In genomic region chr7:109541609-109542363, GRCm38 (mm10) we compare ENCODE assay signal across 12 mouse cellular contexts. TPM values are rescaled to one million over a fixed set of nuclear protein-coding genes. Genes with fewer than 3 reads are reported as not detected.
DNase-seq lines count a peak whose midpoint lies in the region; ATAC-seq and TF ChIP-seq lines count a peak whose summit lies in the region.
"Had no signal": no experiment of that assay in that cellular context is flagged by ENCODE, and none has a peak within 500 bp of the region (broad histone marks: within the 10 kb centered on the region; RNA-seq: fewer than 3 reads in every experiment).

No protein-coding gene starts in this region.

- H3K4me3 ChIP-seq in heart, embryonic 15.5 days, result no peak overlapping the region
- H3K4me3 ChIP-seq in lung, embryonic 14.5 days (ENCODE audit: low read depth, low read length), result no peak overlapping the region
- no peak overlapping the region for H3K4me3 ChIP-seq in stomach, embryonic 15.5 days (replicated peaks)

- WGBS in heart, embryonic 15.5 days, result 69% methylated on average over 10 of the region's 10 CpGs
- WGBS in lung, embryonic 14.5 days, result 76% methylated on average over 10 of the region's 10 CpGs
- WGBS in stomach, embryonic 15.5 days, result 83% methylated on average over 10 of the region's 10 CpGs

- H3K4me1 ChIP-seq in heart, embryonic 15.5 days (replicated peaks), result peaks cover 22% of the 10 kb centered on the region
- H3K4me1 ChIP-seq in lung, embryonic 14.5 days (ENCODE audit: insufficient read depth), result 0 out of 2 replicates have a peak, but pooled peaks cover 5% of the 10 kb centered on the region
- H3K4me1 ChIP-seq in stomach, embryonic 15.5 days, result peaks cover 2% of the 10 kb centered on the region; the same call in 1 of the 2 replicates

- H3K27me3 ChIP-seq in heart, embryonic 15.5 days, result no peaks in the 10 kb centered on the region
- no peaks in the 10 kb centered on the region for H3K27me3 ChIP-seq in lung, embryonic 14.5 days (ENCODE audit: insufficient read depth, low read length)
- H3K27me3 ChIP-seq in stomach, embryonic 15.5 days (replicated peaks), result no peaks in the 10 kb centered on the region
- H3K27me3 ChIP-seq: CH12.LX had no signal

- no peak overlapping the region for H3K4me2 ChIP-seq in heart, embryonic 15.5 days
- H3K4me2 ChIP-seq in lung, embryonic 14.5 days, result no peak overlapping the region
- no peak overlapping the region for H3K4me2 ChIP-seq in stomach, embryonic 15.5 days

- intact Hi-C loops in heart, postnatal 36 days (cut with DNase I), result no loop called here

- 0 out of 2 replicates have a peak, but pooled peaks have one; percentile 9 for ATAC-seq in heart, embryonic 15.5 days (replicated peaks; ENCODE audit: insufficient number of reproducible peaks, insufficient read depth, low FRiP score, low read depth)
- no peak for ATAC-seq in lung, embryonic 14.5 days (ENCODE audit: insufficient read depth)
- no peak for ATAC-seq in stomach, embryonic 15.5 days (ENCODE audit: insufficient read depth, low FRiP score, low read depth)
- ATAC-seq: forebrain, postnatal 0 days had no signal

- peak overlapping the region; percentile 51 for H3K27ac ChIP-seq in heart, embryonic 15.5 days
- H3K27ac ChIP-seq in lung, embryonic 14.5 days (ENCODE audit: low read depth), result peak overlapping the region; percentile 36; the same call in 1 of the 2 replicates
- peak overlapping the region; percentile 28; the same call in 1 of the 2 replicates for H3K27ac ChIP-seq in stomach, embryonic 15.5 days

- H3K9ac ChIP-seq in heart, embryonic 15.5 days, result no peak overlapping the region
- no peak overlapping the region for H3K9ac ChIP-seq in lung, embryonic 14.5 days
- H3K9ac ChIP-seq in stomach, embryonic 15.5 days, result no peak overlapping the region
- H3K9ac ChIP-seq: forebrain, postnatal 0 days had no signal

- TF ChIP-seq CTCF in lung, embryonic 14.5 days (IDR thresholded peaks at IDR 0.05; ENCODE audit: low read depth), result no peak

- peaks cover 33% of the 10 kb centered on the region for H3K36me3 ChIP-seq in heart, embryonic 15.5 days
- peaks cover 70% of the 10 kb centered on the region for H3K36me3 ChIP-seq in lung, embryonic 14.5 days (ENCODE audit: insufficient read depth)
- H3K36me3 ChIP-seq in stomach, embryonic 15.5 days, result peaks cover 46% of the 10 kb centered on the region

- no peaks in the 10 kb centered on the region for H3K9me3 ChIP-seq in heart, embryonic 15.5 days (replicated peaks)
- no peaks in the 10 kb centered on the region for H3K9me3 ChIP-seq in lung, embryonic 14.5 days (ENCODE audit: low read depth, low read length)
- H3K9me3 ChIP-seq in stomach, embryonic 15.5 days, result no peaks in the 10 kb centered on the region

- no peak for DNase-seq in heart, postnatal 36 days
- DNase-seq in lung, embryonic 14.5 days, result peak; percentile 46
- DNase-seq in lung, postnatal 14 days, result no peak
- peak; percentile 26 for DNase-seq in heart, postnatal 4 days
- DNase-seq in embryo, embryonic 9.5 days (ENCODE audit: extremely low spot score), result no peak
- DNase-seq: adrenal gland, postnatal 10 days; forebrain, postnatal 0 days; kidney, adult 8-10 months; spleen, adult 18-20 months had no signal

RNA-seq across cellular contexts. Expression of gene Rpl27a, which starts 22.8 kb away (rescaled TPM):
- 70.7 and 72.1 TPM in 2 replicates for polyA plus RNA-seq in heart, embryonic 15.5 days (2015; fragmentation: Nextera tagmentation; extraction: Ambion mirVana)
- 10 to 100 TPM; 95.0 to 97.5 TPM for total RNA-seq in heart, postnatal 36 days (2021)
- polyA plus RNA-seq in lung, embryonic 14.5 days (2014; fragmentation: Nextera tagmentation; extraction: Ambion mirVana), result 157 and 166 TPM in 2 replicates
- 100 to 1,000 TPM; 152 to 160 TPM for total RNA-seq in heart, postnatal 4 days (2021)
- 130 and 138 TPM in 2 replicates for polyA plus RNA-seq in stomach, embryonic 15.5 days (2015; fragmentation: Nextera tagmentation; extraction: Ambion mirVana)

RNA-seq across cellular contexts. Expression of gene Trim66, which starts 33.9 kb away (rescaled TPM):
- 0.01 TPM in 1 of 2 replicates, not detected in the other for polyA plus RNA-seq in heart, embryonic 15.5 days (2015; fragmentation: Nextera tagmentation; extraction: Ambion mirVana)
- under 1 TPM; 0.08 to 0.11 TPM for total RNA-seq in heart, postnatal 36 days (2021)
- 0.04 and 0.05 TPM in 2 replicates for polyA plus RNA-seq in lung, embryonic 14.5 days (2014; fragmentation: Nextera tagmentation; extraction: Ambion mirVana)
- total RNA-seq in heart, postnatal 4 days (2021), result under 1 TPM; 0.05 to 0.11 TPM
- polyA plus RNA-seq in stomach, embryonic 15.5 days (2015; fragmentation: Nextera tagmentation; extraction: Ambion mirVana), result 0.03 TPM in 1 of 2 replicates, not detected in the other

Comparison
In these comparisons a context has a peak if more than half of its experiments do, and no peak if none do; other contexts are left out.
1. DNase-seq: peak in lung, embryonic 14.5 days (single experiment) and heart, postnatal 4 days (single experiment); none in heart, postnatal 36 days (0 of 2), lung, postnatal 14 days (single experiment) and embryo, embryonic 9.5 days (single experiment).
2. Peak in every context shown above with its lines, with median percentiles within 50 percentile points of each other: H3K27ac ChIP-seq.